Mouse (Mus musculus): ENCODE results near the gene E130114P18Rik.

- TF ChIP-seq CTCF (IDR thresholded peaks at IDR 0.05; ENCODE audit: control insufficient read depth, insufficient read depth, insufficient read length), result no peak
- no peak for TF ChIP-seq USF1 (IDR thresholded peaks at IDR 0.05; ENCODE audit: low read depth)
- TF ChIP-seq MYOD1 (IDR thresholded peaks at IDR 0.05; ENCODE audit: control insufficient read depth, insufficient read length, low read depth), result no peak
- no peak for TF ChIP-seq MAX (IDR thresholded peaks at IDR 0.05)
- TF ChIP-seq CEBPB (IDR thresholded peaks at IDR 0.05; ENCODE audit: low read depth), result no peak
- no peak for TF ChIP-seq MYOG (IDR thresholded peaks at IDR 0.05; ENCODE audit: control insufficient read depth, extremely low read depth, insufficient read length)
- no peak for TF ChIP-seq FOSL1 (IDR thresholded peaks at IDR 0.05; ENCODE audit: insufficient read depth, low read length, poor library complexity, severe bottlenecking)
These were observed at the start of gene E130114P18Rik for GRCm38 (mm10) chr4:97777706-97778176.

Data from C2C12 (cell line).